Mouse (Mus musculus): ENCODE measurements around the gene Pten.

DNA sequence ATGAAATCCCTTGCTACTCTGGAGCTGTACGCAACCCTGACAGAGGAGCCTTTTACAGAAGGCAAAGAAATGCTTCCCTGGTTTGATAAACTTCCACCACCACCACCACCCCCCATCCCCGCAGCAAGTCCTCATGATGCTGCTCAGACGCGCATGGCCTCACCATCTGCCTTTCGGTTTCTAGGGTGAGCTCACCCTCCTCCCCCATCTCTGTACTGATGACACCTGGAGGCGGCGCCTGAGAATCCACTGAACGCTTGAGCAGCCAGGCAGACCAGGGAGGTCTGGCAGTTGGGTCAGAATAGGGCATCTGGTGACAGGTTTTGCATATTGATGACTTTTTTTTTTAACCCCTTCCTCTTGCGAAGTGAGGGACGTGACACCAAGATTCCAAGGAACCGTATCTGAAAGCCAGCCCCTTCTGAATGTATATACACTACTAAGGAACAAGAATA is 44.7 kb upstream of the Pten start:
- TF ChIP-seq CTCF (conservative IDR thresholded peaks at IDR 0.05; ENCODE audit: low read length) = no peak
- TF ChIP-seq NANOG (IDR thresholded peaks at IDR 0.05; ENCODE audit: borderline replicate concordance, low read length) = no peak

All from E14TG2a.4 (cell line).